Mouse (Mus musculus): ENCODE measurements at regions not wholly inside any gene's neighbourhood (a gene's known extent, or its start where the extent isn't known, plus 50 kb on each side); places are given as distances from the start of the nearest gene placed in this dataset.

- no peak for DNase-seq (ENCODE audit: low spot score)
These were observed 52.0 kb upstream of the 4930432M17Rik start for GRCm38 (mm10) chr3:121618561-121618960.

- no peak for DNase-seq (ENCODE audit: low spot score)
These were observed 52.4 kb upstream of the 4930432M17Rik start for GRCm38 (mm10) chr3:121618161-121618560.

- DNase-seq (ENCODE audit: low spot score): no peak
These were observed 53.2 kb upstream of the 4930432M17Rik start for GRCm38 (mm10) chr3:121617351-121617750.

GRCm38 (mm10) chr3:121616075-121616474 is 54.5 kb upstream of the 4930432M17Rik start:
- DNase-seq (ENCODE audit: low spot score): no peak

- no peak for DNase-seq (ENCODE audit: low spot score)
These were observed 55.8 kb upstream of the 4930432M17Rik start for GRCm38 (mm10) chr3:121614741-121615140.

GRCm38 (mm10) chr3:121613224-121613623 is 57.3 kb upstream of the 4930432M17Rik start:
- DNase-seq (ENCODE audit: low spot score): no peak

GRCm38 (mm10) chr3:121609845-121610244 is 60.7 kb upstream of the 4930432M17Rik start:
- no peak for DNase-seq (ENCODE audit: low spot score)

GRCm38 (mm10) chr3:121609090-121609489 is 61.5 kb upstream of the 4930432M17Rik start:
- DNase-seq (ENCODE audit: low spot score): no peak

- no peak for DNase-seq (ENCODE audit: low spot score)
These were observed 65.8 kb upstream of the 4930432M17Rik start for GRCm38 (mm10) chr3:121604737-121605136.

GRCm38 (mm10) chr3:121604081-121604480 is 66.5 kb upstream of the 4930432M17Rik start:
- no peak for DNase-seq (ENCODE audit: low spot score)

- DNase-seq (ENCODE audit: low spot score): no peak
These were observed 67.7 kb upstream of the 4930432M17Rik start for GRCm38 (mm10) chr3:121602826-121603370.

- DNase-seq (ENCODE audit: low spot score): no peak
These were observed 68.4 kb upstream of the 4930432M17Rik start for GRCm38 (mm10) chr3:121602082-121602561.

GRCm38 (mm10) chr3:121600841-121601240 is 68.6 kb upstream of the Slc44a3 start:
- no peak for DNase-seq (ENCODE audit: low spot score)

- no peak for DNase-seq (ENCODE audit: low spot score)
These were observed 68.2 kb upstream of the Slc44a3 start for GRCm38 (mm10) chr3:121600388-121600787.

- DNase-seq (ENCODE audit: low spot score): no peak
These were observed 65.8 kb upstream of the Slc44a3 start for GRCm38 (mm10) chr3:121597988-121598387.

GRCm38 (mm10) chr3:121597203-121597602 is 65.0 kb upstream of the Slc44a3 start:
- no peak for DNase-seq (ENCODE audit: low spot score)

- DNase-seq (ENCODE audit: low spot score): no peak
These were observed 62.4 kb upstream of the Slc44a3 start for GRCm38 (mm10) chr3:121594580-121594979.

- no peak for DNase-seq (ENCODE audit: low spot score)
These were observed 61.5 kb upstream of the Slc44a3 start for GRCm38 (mm10) chr3:121593598-121594117.

- DNase-seq (ENCODE audit: low spot score): no peak
These were observed 60.9 kb upstream of the Slc44a3 start for GRCm38 (mm10) chr3:121593143-121593542.

GRCm38 (mm10) chr3:121589494-121589885 is 57.3 kb upstream of the Slc44a3 start:
- DNase-seq (ENCODE audit: low spot score): no peak

- DNase-seq (ENCODE audit: low spot score): no peak
These were observed 56.7 kb upstream of the Slc44a3 start for GRCm38 (mm10) chr3:121588737-121589493.

- DNase-seq (ENCODE audit: low spot score): no peak
These were observed 53.1 kb upstream of the Slc44a3 start for GRCm38 (mm10) chr3:121585306-121585705.

GRCm38 (mm10) chr3:121584736-121585151 is 52.5 kb upstream of the Slc44a3 start:
- peak; percentile 42 for DNase-seq (ENCODE audit: low spot score)
